Mouse (Mus musculus) C2C12 (cell line): ENCODE results near the gene Tenm4. TPM values are rescaled to one million over a fixed set of nuclear protein-coding genes. Genes with fewer than 3 reads are reported as not detected.

Experiments
- H3K27me3 ChIP-seq: one replicate; pipeline ENCODE4 v1.6.1; 2011; ENCODE audit not compliant: control insufficient read depth, insufficient read depth, insufficient read length
- H3K36me3 ChIP-seq: one replicate; pipeline ENCODE4 v1.6.1; 2011; ENCODE audit not compliant: control insufficient read depth, insufficient read depth
- H3K4me3 ChIP-seq: one replicate; pipeline ENCODE4 v1.5.1; 2011; ENCODE audit warnings: mild to moderate bottlenecking, control low read depth; ENCODE audit not compliant: poor library complexity, insufficient read depth, severe bottlenecking
- H3K79me2 ChIP-seq: one replicate; pipeline ENCODE4 v1.6.1; 2011; ENCODE audit not compliant: control insufficient read depth, insufficient read depth
- H3K79me3 ChIP-seq: one replicate; pipeline ENCODE4 v1.6.1; 2011; ENCODE audit warnings: low read depth, control low read depth
- H3ac ChIP-seq: one replicate; pipeline ENCODE3; 2011; ENCODE audit warnings: low read depth; ENCODE audit not compliant: control insufficient read depth, insufficient read length
- CEBPB ChIP-seq: IDR thresholded peaks from one replicate; pipeline ENCODE4 v1.6.1; 2011; ENCODE audit warnings: low read depth, mild to moderate bottlenecking, control low read depth, moderate library complexity
- CTCF ChIP-seq: IDR thresholded peaks from one replicate; pipeline ENCODE4 v1.5.1; 2011; ENCODE audit not compliant: control insufficient read depth, insufficient read depth, insufficient read length
- FOSL1 ChIP-seq: IDR thresholded peaks from one replicate; pipeline ENCODE4 v1.8.0; 2011; ENCODE audit warnings: mild to moderate bottlenecking, low read length; ENCODE audit not compliant: poor library complexity, insufficient read depth, severe bottlenecking
- MAX ChIP-seq: IDR thresholded peaks from one replicate; pipeline ENCODE4 v1.6.1; 2011; ENCODE audit warnings: mild to moderate bottlenecking, control low read depth
- MYOD1 ChIP-seq: IDR thresholded peaks from one replicate; pipeline ENCODE4 v1.6.1; 2011; ENCODE audit warnings: low read depth; ENCODE audit not compliant: control insufficient read depth, insufficient read length
- MYOG ChIP-seq: IDR thresholded peaks from one replicate; pipeline ENCODE4 v1.6.1; 2011; ENCODE audit not compliant: control insufficient read depth, insufficient read length; ENCODE audit errors: extremely low read depth
- USF1 ChIP-seq: IDR thresholded peaks from one replicate; pipeline ENCODE4 v1.6.1; 2011; ENCODE audit warnings: low read depth, mild to moderate bottlenecking, control low read depth, moderate library complexity
- polyA plus RNA-seq: library from polyadenylated mRNA; unstranded; fragments of >200 nt; fragmentation: generic; extraction: Trizol; gene quantifications from one replicate; pipeline ENCODE4 v1.2.1, GENCODE M21; 2012; ENCODE audit warnings: missing spikeins

Gene Tenm4
- polyA plus RNA-seq, 1 experiment, result 0.71 TPM

- TF ChIP-seq MYOG (no peak), USF1 (no peak), CEBPB (no peak), FOSL1 (no peak), MYOD1 (no peak), MAX (no peak), CTCF (no peak)
- Histone ChIP-seq H3ac (no peak overlapping the region), H3K79me2 (no peaks in the 10 kb centered on the region), H3K4me3 (no peak overlapping the region), H3K79me3 (no peaks in the 10 kb centered on the region), H3K27me3 (no peaks in the 10 kb centered on the region), H3K36me3 (no peaks in the 10 kb centered on the region)
Observed at GRCm38 (mm10) chr7:96748538-96749045, 577.5 kb downstream of the Tenm4 start.

- no peak for TF ChIP-seq FOSL1
- TF ChIP-seq CEBPB, result no peak
- TF ChIP-seq CTCF, result no peak
- no peak for TF ChIP-seq MYOD1
- TF ChIP-seq MAX, result no peak
- TF ChIP-seq USF1, result no peak
- no peaks in the 10 kb centered on the region for H3K79me3 ChIP-seq
- H3ac ChIP-seq, result no peak overlapping the region
- H3K27me3 ChIP-seq, result no peaks in the 10 kb centered on the region
- no peak overlapping the region for H3K4me3 ChIP-seq
- no peaks in the 10 kb centered on the region for H3K36me3 ChIP-seq
- H3K79me2 ChIP-seq, result no peaks in the 10 kb centered on the region
Observed at GRCm38 (mm10) chr7:96749753-96750152, 578.7 kb downstream of the Tenm4 start.

- Histone ChIP-seq H3K79me2 (no peaks in the 10 kb centered on the region), H3K79me3 (no peaks in the 10 kb centered on the region), H3K4me3 (no peak overlapping the region), H3K27me3 (no peaks in the 10 kb centered on the region), H3ac (no peak overlapping the region), H3K36me3 (no peaks in the 10 kb centered on the region)
- no peak for TF ChIP-seq MAX
- TF ChIP-seq CTCF, result no peak
- TF ChIP-seq MYOG, result no peak
- no peak for TF ChIP-seq FOSL1
- TF ChIP-seq CEBPB, result no peak
- TF ChIP-seq USF1, result no peak
- TF ChIP-seq MYOD1, result no peak
Observed at GRCm38 (mm10) chr7:96751236-96751635, 580.2 kb downstream of the Tenm4 start.

- H3ac ChIP-seq, result no peak overlapping the region
- TF ChIP-seq FOSL1 (no peak), CEBPB (no peak), MAX (no peak)
Observed at GRCm38 (mm10) chr7:96752776-96753175, 581.7 kb downstream of the Tenm4 start.

GRCm38 (mm10) chr7:96753335-96754095, 582.5 kb downstream of the Tenm4 start:
- Histone ChIP-seq H3K27me3 (no peaks in the 10 kb centered on the region), H3K36me3 (no peaks in the 10 kb centered on the region), H3ac (no peak overlapping the region), H3K79me2 (no peaks in the 10 kb centered on the region), H3K79me3 (no peaks in the 10 kb centered on the region), H3K4me3 (no peak overlapping the region)
- TF ChIP-seq MYOG, result no peak
- no peak for TF ChIP-seq CEBPB
- no peak for TF ChIP-seq MYOD1
- TF ChIP-seq FOSL1, result no peak
- no peak for TF ChIP-seq CTCF
- TF ChIP-seq USF1, result no peak
- TF ChIP-seq MAX, result no peak

More at GRCm38 (mm10) chr7:96752776-96753175, 581.7 kb downstream of the Tenm4 start:
- Histone ChIP-seq H3K4me3 (no peak overlapping the region), H3K79me3 (no peaks in the 10 kb centered on the region), H3K27me3 (no peaks in the 10 kb centered on the region), H3K36me3 (no peaks in the 10 kb centered on the region), H3K79me2 (no peaks in the 10 kb centered on the region)

- no peak overlapping the region for H3K4me3 ChIP-seq
- no peaks in the 10 kb centered on the region for H3K36me3 ChIP-seq
- no peak overlapping the region for H3ac ChIP-seq
- TF ChIP-seq MAX, result no peak
- no peak for TF ChIP-seq CTCF
- TF ChIP-seq CEBPB, result no peak
- TF ChIP-seq MYOD1, result no peak
- no peak for TF ChIP-seq FOSL1
- TF ChIP-seq MYOG, result no peak
- TF ChIP-seq USF1, result no peak
- no peaks in the 10 kb centered on the region for H3K79me2 ChIP-seq
- H3K27me3 ChIP-seq, result no peaks in the 10 kb centered on the region
- H3K79me3 ChIP-seq, result no peaks in the 10 kb centered on the region
Observed at GRCm38 (mm10) chr7:96754175-96754574, 583.1 kb downstream of the Tenm4 start.
